Mouse (Mus musculus) E14TG2a.4 (cell line): Measurements from ENCODE around the gene Dact3.

Experiments used
- CTCF ChIP-seq: conservative IDR thresholded peaks from 2 replicates; pipeline ENCODE4 v1.5.1; 2014; ENCODE audit warnings: low read length
- NANOG ChIP-seq: IDR thresholded peaks from 2 replicates; pipeline ENCODE4 v1.6.1; 2014; ENCODE audit warnings: borderline replicate concordance, low read length, mixed read lengths
- POU5F1 ChIP-seq: IDR thresholded peaks from 2 replicates; pipeline ENCODE4 v1.6.1; 2014; ENCODE audit warnings: low read length, borderline replicate concordance

GRCm38 (mm10) chr7:16874756-16875309, 284 bp upstream of the Dact3 start:
- TF ChIP-seq CTCF (no peak), NANOG (no peak), POU5F1 (no peak)
